Mouse (Mus musculus): ENCODE measurements around the gene Fgfr2. TPM values are rescaled to one million over a fixed set of nuclear protein-coding genes. Genes with fewer than 3 reads are reported as not detected.

Fgfr2 gene
- polyA plus RNA-seq, 1 experiment from 2014 or later: 81.1 TPM

DNA sequence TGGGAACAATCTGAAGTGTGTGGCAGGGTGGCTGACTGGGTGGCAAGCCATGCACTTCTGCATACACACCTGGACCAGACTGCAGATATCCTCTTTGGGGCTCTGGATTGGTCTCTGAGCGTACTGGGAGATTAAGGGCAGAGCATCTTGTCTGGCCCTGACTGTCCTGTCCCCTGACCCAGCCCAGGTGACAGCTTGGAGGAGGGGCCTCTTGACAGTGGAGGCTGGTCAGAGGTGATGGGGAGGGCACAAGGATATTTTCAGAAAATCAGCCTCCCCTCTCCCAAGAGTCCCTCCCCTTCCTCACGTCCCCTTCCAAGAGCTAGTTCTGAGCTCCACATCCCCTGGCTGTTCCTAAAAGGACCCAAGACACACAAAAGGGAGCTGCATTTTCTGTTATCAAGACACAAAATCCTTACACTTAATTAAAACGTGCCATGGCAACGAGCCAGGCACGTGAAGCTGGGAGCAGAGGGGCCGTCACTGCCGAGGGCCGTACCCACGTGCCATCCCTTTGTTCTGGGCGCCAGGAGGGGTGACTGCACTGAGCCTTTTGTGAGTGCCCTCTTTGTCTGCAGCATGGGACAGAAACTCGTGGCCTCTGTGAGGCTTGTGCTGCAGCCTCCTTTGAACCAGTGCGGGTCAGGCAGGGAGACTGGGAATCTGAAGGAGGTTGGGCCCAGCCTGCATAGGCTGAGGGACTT, 1525.2 kb downstream of the Fgfr2 start:
- peak overlapping the region; percentile 23 for H3K4me2 ChIP-seq (replicated peaks)
- H3K36me3 ChIP-seq: no peaks in the 10 kb centered on the region
- no peak overlapping the region for H3K9ac ChIP-seq
- peaks cover 17% of the 10 kb centered on the region for H3K4me1 ChIP-seq
- 10% methylated on average over 12 of the region's 12 CpGs for WGBS
- no peaks in the 10 kb centered on the region for H3K9me3 ChIP-seq (replicated peaks)
- H3K27ac ChIP-seq: peak overlapping the region; percentile 64
- H3K27me3 ChIP-seq: peaks cover 75% of the 10 kb centered on the region
- ATAC-seq (ENCODE audit: low FRiP score): peak; percentile 87
- H3K4me3 ChIP-seq: no peak overlapping the region

DNA sequence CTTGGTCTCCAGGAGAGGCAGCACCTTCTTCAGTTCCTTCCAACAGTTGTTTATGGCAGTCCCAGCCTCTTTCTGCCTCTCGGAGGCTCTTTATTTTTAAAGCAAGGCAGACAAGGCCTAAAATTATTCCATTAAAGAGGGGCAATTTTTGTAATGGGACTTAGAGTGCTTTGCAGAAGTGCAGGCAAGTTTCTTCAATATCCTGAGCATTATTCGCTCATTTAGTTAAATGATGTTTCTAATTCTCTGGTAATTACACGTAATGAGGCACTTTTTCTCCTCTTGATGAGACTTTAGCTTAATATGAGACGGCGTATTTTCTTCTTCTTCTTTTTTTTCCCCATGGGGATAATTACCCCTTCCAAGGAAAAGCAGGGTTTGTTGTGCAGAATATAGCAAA, 1537.6 kb downstream of the Fgfr2 start:
- no peak for ATAC-seq (ENCODE audit: low FRiP score)
- no peak overlapping the region for H3K4me3 ChIP-seq
- H3K4me2 ChIP-seq (replicated peaks): no peak overlapping the region
- 86% methylated on average over 5 of the region's 5 CpGs for WGBS
- H3K9me3 ChIP-seq (replicated peaks): no peaks in the 10 kb centered on the region
- H3K9ac ChIP-seq: no peak overlapping the region
- no peak overlapping the region for H3K27ac ChIP-seq
- H3K4me1 ChIP-seq: no peaks in the 10 kb centered on the region
- no peaks in the 10 kb centered on the region for H3K36me3 ChIP-seq
- H3K27me3 ChIP-seq: peaks cover 7% of the 10 kb centered on the region; the same call in 1 of the 2 replicates

DNA sequence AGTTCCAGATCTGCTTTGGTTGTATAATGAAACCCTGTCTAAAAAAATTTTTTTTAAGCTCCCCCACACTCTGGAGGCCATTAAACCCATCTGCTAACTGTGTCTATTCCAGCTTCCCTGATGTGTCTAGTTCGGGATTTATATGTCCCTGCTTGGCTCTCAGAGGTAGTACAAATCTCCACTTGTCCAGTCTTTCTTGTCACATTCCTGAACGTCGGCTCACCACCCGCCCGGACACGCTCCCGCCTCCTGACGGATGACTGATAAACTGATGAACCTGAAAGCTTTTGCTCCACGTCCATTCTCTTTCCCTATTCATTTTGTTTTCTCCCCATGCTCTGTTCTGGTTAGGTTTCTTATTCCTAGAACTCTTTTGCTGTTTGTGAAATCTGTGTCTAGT, 1541.0 kb downstream of the Fgfr2 start:
- H3K9me3 ChIP-seq (replicated peaks): no peaks in the 10 kb centered on the region
- H3K4me3 ChIP-seq: no peak overlapping the region
- peaks cover under 1% of the 10 kb centered on the region; the same call in 1 of the 2 replicates for H3K27me3 ChIP-seq
- H3K4me2 ChIP-seq (replicated peaks): no peak overlapping the region
- no peaks in the 10 kb centered on the region for H3K36me3 ChIP-seq
- H3K4me1 ChIP-seq: no peaks in the 10 kb centered on the region
- no peak overlapping the region for H3K27ac ChIP-seq
- WGBS: 59% methylated on average over 9 of the region's 9 CpGs
- no peak for ATAC-seq (ENCODE audit: low FRiP score)
- H3K9ac ChIP-seq: no peak overlapping the region

DNA sequence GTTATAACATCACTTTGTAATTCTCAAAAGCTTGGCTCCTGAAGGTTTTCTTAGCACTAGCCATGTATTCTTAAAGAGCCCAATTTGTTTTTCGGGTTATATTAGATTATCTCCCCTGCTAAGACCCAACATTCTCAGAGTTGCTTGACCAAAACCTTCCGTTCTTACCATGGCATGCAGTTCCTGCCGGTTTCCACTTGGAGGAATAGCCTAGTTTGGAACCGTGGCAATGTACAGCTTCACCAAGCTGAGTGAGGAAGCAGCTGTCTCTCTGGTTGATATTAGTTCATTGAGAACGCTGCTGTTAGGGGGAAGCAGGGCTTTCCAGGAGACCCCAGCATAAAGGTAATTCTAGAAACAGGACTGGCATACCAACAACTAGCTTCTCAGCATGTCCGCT, 1547.9 kb downstream of the Fgfr2 start:
- WGBS: 82% methylated on average over 6 of the region's 6 CpGs
- H3K9ac ChIP-seq: no peak overlapping the region
- H3K4me1 ChIP-seq: no peaks in the 10 kb centered on the region
- no peak overlapping the region for H3K4me2 ChIP-seq (replicated peaks)
- peaks cover 33% of the 10 kb centered on the region for H3K36me3 ChIP-seq
- no peak overlapping the region for H3K4me3 ChIP-seq
- H3K27ac ChIP-seq: no peak overlapping the region
- H3K27me3 ChIP-seq: no peaks in the 10 kb centered on the region
- ATAC-seq (ENCODE audit: low FRiP score): no peak
- H3K9me3 ChIP-seq (replicated peaks): no peaks in the 10 kb centered on the region

DNA sequence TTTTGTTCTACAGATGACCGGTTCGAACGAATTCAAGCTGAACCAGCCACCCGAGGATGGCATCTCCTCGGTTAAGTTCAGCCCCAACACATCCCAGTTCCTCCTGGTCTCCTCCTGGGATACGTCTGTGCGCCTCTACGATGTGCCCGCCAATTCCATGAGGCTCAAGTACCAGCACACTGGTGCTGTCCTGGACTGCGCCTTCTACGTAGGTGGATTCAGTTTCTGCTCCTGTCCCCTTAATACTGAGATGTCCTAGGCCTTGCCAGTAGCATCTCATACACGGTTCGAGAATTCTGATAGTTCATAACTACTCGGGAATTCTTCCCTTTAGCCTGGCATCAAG, 1562.5 kb downstream of the Fgfr2 start:
- Histone ChIP-seq H3K9ac (peak overlapping the region; percentile 86), H3K4me2 (replicated peaks) (peak overlapping the region; percentile 72), H3K4me3 (peak overlapping the region; percentile 78), H3K27me3 (peaks cover 35% of the 10 kb centered on the region), H3K27ac (peak overlapping the region; percentile 91), H3K4me1 (peaks cover 29% of the 10 kb centered on the region), H3K36me3 (peaks cover 25% of the 10 kb centered on the region; the same call in 1 of the 2 replicates), H3K9me3 (replicated peaks) (no peaks in the 10 kb centered on the region)
- ATAC-seq (ENCODE audit: low FRiP score): peak; percentile 66
- WGBS: 1% methylated on average over 14 of the region's 14 CpGs

DNA sequence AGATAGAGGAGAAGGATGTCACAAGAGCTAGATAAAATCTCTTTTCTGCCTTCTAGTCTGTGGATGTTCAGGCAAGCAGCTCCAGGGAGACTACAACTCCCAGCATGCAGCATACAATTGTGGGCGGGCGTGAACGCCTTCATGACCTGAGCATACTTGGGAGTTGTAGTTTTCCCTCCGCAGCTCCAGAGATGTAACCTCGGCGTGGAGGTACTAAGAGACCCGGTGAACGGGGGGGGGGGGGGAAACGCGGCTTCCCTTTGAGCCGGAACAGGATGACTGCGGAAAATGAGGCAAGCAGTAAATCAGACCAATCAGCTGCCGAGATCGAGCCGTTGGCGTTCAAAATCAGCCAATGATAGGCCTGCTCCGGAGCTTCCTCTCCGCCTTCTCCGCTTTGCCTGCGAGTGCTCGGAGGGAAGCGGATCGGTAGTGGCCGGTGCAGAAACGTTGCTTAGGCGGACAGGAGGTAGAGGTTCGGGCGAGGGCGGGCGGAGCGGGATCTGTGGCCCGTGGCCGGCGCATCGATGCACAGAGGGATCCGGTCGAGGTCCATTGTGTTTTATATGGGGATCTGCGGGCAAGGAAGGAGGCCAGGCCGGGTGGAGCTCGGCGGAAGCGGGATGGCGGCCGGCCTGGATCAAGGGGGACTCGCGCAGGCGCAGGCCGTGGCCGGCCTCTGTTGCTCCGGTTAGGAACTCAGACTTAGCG, 1563.0 kb downstream of the Fgfr2 start, which contains the start of gene Bub3:
TSS of gene Bub3 (plus strand) at position 237 of the 711 bp plus-strand sequence.
- no peaks in the 10 kb centered on the region for H3K9me3 ChIP-seq (replicated peaks)
- under 1% methylated on average over 44 of the region's 51 CpGs for WGBS
- peaks cover 41% of the 10 kb centered on the region for H3K27me3 ChIP-seq
- H3K4me1 ChIP-seq: peaks cover 34% of the 10 kb centered on the region
- H3K4me2 ChIP-seq (replicated peaks): peak within 1 kb of the TSS; percentile 72
- H3K36me3 ChIP-seq: peaks cover 25% of the 10 kb centered on the region; the same call in 1 of the 2 replicates
- peak within 1 kb of the TSS; percentile 78 for H3K4me3 ChIP-seq
- peak within 1 kb of the TSS; percentile 86 for H3K9ac ChIP-seq
- peak; percentile 91 for ATAC-seq (ENCODE audit: low FRiP score)
- peak within 1 kb of the TSS; percentile 91 for H3K27ac ChIP-seq

DNA sequence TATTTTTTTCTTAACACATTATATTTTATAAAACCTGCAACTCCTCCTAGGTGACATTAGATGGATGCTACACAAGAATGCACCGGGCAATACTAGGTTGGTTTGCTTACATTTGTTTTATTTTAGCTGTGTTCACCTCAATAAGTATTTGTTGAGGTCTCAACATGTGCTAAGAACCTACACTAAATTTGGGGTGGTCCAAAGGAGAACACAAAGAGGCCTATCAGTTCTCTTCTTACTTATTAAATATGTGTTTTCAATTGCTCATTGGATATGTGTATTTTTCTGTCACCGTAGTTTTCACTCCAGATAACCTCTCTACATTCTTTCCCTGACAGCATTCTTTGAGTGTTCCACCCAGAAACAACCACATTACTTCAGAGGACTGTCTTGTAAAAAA, 1565.4 kb downstream of the Fgfr2 start:
- no peak overlapping the region for H3K4me2 ChIP-seq (replicated peaks)
- peaks cover 41% of the 10 kb centered on the region for H3K4me1 ChIP-seq
- 39% methylated on average over 2 of the region's 2 CpGs for WGBS
- H3K27ac ChIP-seq: no peak overlapping the region
- H3K9me3 ChIP-seq (replicated peaks): no peaks in the 10 kb centered on the region
- ATAC-seq (ENCODE audit: low FRiP score): no peak
- H3K36me3 ChIP-seq: peaks cover 7% of the 10 kb centered on the region; the same call in 1 of the 2 replicates
- H3K27me3 ChIP-seq: peaks cover 64% of the 10 kb centered on the region
- no peak overlapping the region for H3K4me3 ChIP-seq
- no peak overlapping the region for H3K9ac ChIP-seq

DNA sequence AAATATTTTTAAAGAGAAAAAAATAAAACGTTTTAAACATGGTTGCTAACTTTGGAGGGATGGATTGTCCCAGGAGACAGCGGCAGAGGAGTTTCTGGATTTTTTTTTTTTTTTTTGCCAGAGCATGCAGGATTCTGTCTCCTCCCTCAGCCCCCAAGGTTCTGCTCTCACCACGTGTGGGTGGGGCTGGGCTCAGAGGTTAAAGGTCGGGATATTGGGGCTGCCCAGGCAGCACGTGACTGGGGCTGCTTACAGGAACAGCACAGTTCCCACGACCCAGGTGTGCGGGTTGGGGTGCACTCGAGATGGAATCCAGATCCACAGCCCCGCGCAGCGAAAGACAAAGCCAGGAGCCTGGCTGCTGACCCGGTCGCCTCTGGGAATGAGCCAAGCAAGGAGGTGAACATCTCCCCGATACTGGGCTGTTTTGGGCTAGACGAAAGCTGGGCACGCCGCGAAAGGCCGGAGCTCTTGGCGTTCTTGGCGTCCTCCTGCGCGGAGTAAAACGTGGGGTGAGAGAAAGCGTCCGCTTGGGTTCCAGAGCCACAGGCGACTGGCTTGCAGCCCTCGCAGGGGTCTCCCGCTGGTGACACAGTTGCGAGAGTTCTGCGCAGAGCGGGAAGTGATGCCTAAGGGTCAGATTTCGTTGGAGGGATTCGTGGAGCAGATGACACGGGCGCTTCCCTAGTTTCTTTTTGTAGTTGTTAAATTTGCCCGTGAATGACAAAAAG, 1566.4 kb downstream of the Fgfr2 start:
- no peaks in the 10 kb centered on the region for H3K36me3 ChIP-seq
- H3K4me2 ChIP-seq (replicated peaks): peak overlapping the region; percentile 34
- peaks cover 75% of the 10 kb centered on the region for H3K27me3 ChIP-seq
- under 1% methylated on average over 37 of the region's 37 CpGs for WGBS
- H3K9me3 ChIP-seq (replicated peaks): no peaks in the 10 kb centered on the region
- H3K4me1 ChIP-seq: peaks cover 37% of the 10 kb centered on the region
- H3K4me3 ChIP-seq: peak overlapping the region; percentile 19
- no peak overlapping the region for H3K9ac ChIP-seq
- no peak overlapping the region for H3K27ac ChIP-seq
- no peak for ATAC-seq (ENCODE audit: low FRiP score)

DNA sequence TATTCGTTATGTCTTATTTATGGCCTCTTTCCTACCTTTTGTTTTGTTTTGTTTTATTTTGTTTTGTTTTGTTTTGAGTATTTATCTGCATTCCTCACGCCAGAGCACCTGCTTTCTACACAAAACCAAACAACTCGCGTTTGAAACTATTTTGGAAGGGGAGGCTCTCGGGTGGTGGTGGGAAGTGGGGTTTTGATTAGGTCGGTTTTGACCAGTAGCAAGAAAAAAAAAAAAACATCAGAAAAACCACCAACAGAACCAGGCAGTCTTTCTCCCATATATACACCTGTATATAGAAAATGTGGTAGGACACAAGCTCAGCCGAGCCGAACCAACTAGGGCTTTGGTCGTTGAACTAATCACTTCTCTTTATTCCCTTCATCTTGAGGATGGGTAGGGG, 1567.0 kb downstream of the Fgfr2 start:
- no peaks in the 10 kb centered on the region for H3K36me3 ChIP-seq

DNA sequence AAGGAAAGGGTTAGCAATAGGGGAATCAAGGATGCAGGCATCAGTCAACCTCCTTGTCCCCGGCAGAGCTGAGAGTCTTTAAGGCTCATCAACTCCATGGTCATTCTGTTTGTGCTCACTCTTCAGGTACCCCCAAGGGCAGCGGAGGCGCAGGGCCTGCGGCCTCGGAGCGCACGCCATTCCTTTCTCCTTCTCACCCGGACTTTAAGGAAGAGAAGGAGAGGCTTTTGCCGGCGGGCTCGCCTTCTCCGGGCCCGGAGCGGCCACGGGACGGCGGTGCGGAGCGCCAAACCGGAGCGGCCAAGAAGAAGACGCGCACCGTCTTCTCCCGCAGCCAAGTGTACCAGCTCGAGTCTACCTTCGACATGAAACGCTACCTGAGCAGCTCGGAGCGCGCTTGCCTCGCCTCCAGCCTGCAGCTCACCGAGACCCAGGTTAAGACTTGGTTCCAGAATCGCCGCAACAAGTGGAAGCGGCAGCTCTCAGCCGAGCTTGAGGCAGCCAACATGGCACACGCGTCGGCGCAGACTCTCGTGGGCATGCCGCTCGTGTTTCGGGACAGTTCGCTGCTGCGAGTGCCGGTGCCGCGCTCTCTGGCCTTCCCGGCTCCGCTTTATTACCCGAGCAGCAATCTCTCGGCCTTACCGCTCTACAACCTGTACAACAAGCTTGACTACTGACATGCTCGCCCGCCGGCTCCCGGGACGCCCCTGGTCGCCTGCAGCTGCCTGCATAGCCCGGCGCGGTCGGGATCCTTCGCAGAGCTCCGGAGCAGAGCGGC, 1567.7 kb downstream of the Fgfr2 start:
- Histone ChIP-seq H3K27ac (peak overlapping the region; percentile 2), H3K4me2 (replicated peaks) (peak overlapping the region; percentile 57), H3K4me1 (peaks cover 32% of the 10 kb centered on the region), H3K27me3 (peaks cover 87% of the 10 kb centered on the region), H3K36me3 (no peaks in the 10 kb centered on the region), H3K9me3 (replicated peaks) (no peaks in the 10 kb centered on the region), H3K4me3 (peak overlapping the region; percentile 33), H3K9ac (peak overlapping the region; percentile 27; the same call in 1 of the 2 replicates)
- WGBS: 1% methylated on average over 67 of the region's 68 CpGs
- no peak for ATAC-seq (ENCODE audit: low FRiP score)

More for the DNA sequence above, 1567.0 kb downstream of the Fgfr2 start:
- Histone ChIP-seq H3K4me1 (peaks cover 36% of the 10 kb centered on the region), H3K9ac (no peak overlapping the region), H3K4me2 (replicated peaks) (peak overlapping the region; percentile 57), H3K9me3 (replicated peaks) (no peaks in the 10 kb centered on the region), H3K27me3 (peaks cover 81% of the 10 kb centered on the region), H3K4me3 (no peak overlapping the region), H3K27ac (peak overlapping the region; percentile 2; the same call in 1 of the 2 replicates)
- no peak for ATAC-seq (ENCODE audit: low FRiP score)
- 1% methylated on average over 9 of the region's 9 CpGs for WGBS

DNA sequence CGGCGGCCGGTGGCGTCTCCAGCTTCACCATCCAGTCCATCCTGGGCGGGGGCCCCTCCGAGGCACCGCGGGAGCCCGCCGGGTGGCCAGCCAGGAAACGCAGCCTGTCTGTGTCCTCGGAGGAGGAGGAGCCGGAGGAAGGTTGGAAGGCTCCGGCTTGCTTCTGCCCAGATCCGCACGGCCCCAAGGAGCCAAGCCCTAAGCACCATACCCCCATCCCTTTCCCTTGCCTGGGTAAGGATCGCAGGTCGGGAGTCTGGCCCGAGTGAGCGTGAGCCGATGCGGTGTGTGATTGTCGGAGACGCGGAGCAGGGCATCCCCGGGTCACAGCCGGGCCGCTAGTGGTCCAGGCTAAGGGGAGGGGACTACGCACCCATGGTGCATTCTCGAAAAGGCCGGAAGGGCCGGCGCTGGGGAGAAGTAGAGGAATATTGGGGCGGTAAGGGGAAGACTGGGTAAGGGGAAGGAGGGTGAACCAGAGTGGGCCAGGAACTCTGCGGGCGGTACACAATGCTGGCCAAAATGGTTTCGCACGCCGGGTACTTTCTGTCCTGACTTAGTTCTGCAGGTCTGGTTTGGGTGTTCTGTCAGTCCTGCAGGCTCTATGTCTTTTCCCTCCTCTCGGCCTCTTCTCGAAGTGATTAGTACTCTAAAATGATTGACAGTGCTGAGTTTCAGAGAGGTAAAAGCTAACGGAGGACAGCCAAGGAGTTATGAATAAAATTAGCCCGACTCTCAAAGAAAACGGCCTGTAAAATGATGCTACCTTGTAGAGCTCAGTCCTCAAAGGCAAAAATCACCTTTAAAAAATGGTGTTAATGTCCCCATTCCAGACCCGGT, 1568.6 kb downstream of the Fgfr2 start:
- Histone ChIP-seq H3K36me3 (no peaks in the 10 kb centered on the region), H3K9ac (peak overlapping the region; percentile 58), H3K4me1 (peaks cover 32% of the 10 kb centered on the region), H3K9me3 (replicated peaks) (no peaks in the 10 kb centered on the region), H3K4me3 (peak overlapping the region; percentile 33), H3K4me2 (replicated peaks) (peak overlapping the region; percentile 57), H3K27me3 (peaks cover 96% of the 10 kb centered on the region), H3K27ac (peak overlapping the region; percentile 55)
- WGBS: 1% methylated on average over 45 of the region's 45 CpGs
- ATAC-seq (ENCODE audit: low FRiP score): peak; percentile 37

All from hindbrain, embryonic 12.5 days (tissue).